Mouse (Mus musculus) MEL (cell line): ENCODE results near the gene Hmmr. TPM values are rescaled to one million over a fixed set of nuclear protein-coding genes. Genes with fewer than 3 reads are reported as not detected.

Source experiments
- DNase-seq: peaks from one replicate; pipeline ENCODE4 v3.0.0; 2011; ENCODE audit warnings: low read depth, low spot score
- H3K27ac ChIP-seq: 2 replicates; pipeline ENCODE4 v1.5.1; 2012; ENCODE audit warnings: low read depth, mild to moderate bottlenecking, control low read depth, low read length, moderate library complexity; ENCODE audit not compliant: control insufficient read depth
- H3K27me3 ChIP-seq, 2 experiments: fragments of 150-350 bp in 1 of 2; sonication (generic) in 1 of 2; 2 replicates each; pipeline ENCODE4 v1.6.1; 2012; ENCODE audit warnings: low read length in 2 of 2, mild to moderate bottlenecking in 2 of 2, improper control_type of control experiment in 1 of 2, moderate library complexity in 1 of 2; ENCODE audit not compliant: insufficient read depth in 2 of 2, control insufficient read depth in 1 of 2
- H3K36me3 ChIP-seq, 2 experiments: 2 replicates each; pipeline ENCODE4 v1.6.1; 2012 to 2014; ENCODE audit warnings: low read length in 2 of 2, improper control_type of control experiment in 1 of 2, inconsistent platforms in 1 of 2, mild to moderate bottlenecking in 1 of 2; ENCODE audit not compliant: insufficient read depth in 2 of 2, control insufficient read depth in 1 of 2
- H3K4me1 ChIP-seq, 2 experiments: fragments of 150-350 bp in 1 of 2; sonication (generic) in 1 of 2; 2 replicates each; pipeline ENCODE4 v1.6.1; 2012; ENCODE audit warnings: low read length in 2 of 2, improper control_type of control experiment in 1 of 2, mild to moderate bottlenecking in 1 of 2; ENCODE audit not compliant: insufficient read depth in 2 of 2, control insufficient read depth in 1 of 2
- H3K4me3 ChIP-seq, 2 experiments: fragments of 150-350 bp in 1 of 2; sonication (generic) in 1 of 2; 2 replicates each; pipeline ENCODE4 v1.5.1; 2012; ENCODE audit warnings: low read depth in 2 of 2, low read length in 2 of 2, mild to moderate bottlenecking in 2 of 2, moderate library complexity in 2 of 2, control low read depth in 1 of 2, improper control_type of control experiment in 1 of 2; ENCODE audit not compliant: control insufficient read depth in 1 of 2, insufficient read depth in 1 of 2
- H3K79me2 ChIP-seq: 2 replicates; pipeline ENCODE4 v1.6.1; 2012; ENCODE audit warnings: mild to moderate bottlenecking, low read length, moderate library complexity; ENCODE audit not compliant: control insufficient read depth, poor library complexity, insufficient read depth
- H3K9ac ChIP-seq: 2 replicates; pipeline ENCODE4 v1.6.1; 2012; ENCODE audit warnings: low read depth, mild to moderate bottlenecking, control low read depth, low read length, moderate library complexity; ENCODE audit not compliant: control insufficient read depth, poor library complexity, severe bottlenecking
- H3K9me3 ChIP-seq: fragments of 150-350 bp; sonication (generic); replicated peaks from 2 replicates; pipeline ENCODE4 v1.6.1; 2012; ENCODE audit warnings: mild to moderate bottlenecking, low read length, improper control_type of control experiment, moderate library complexity; ENCODE audit not compliant: insufficient read depth
- BHLHE40 ChIP-seq: IDR thresholded peaks from 2 replicates; pipeline ENCODE4 v1.6.1; 2012; ENCODE audit warnings: low read depth, mild to moderate bottlenecking, inconsistent platforms, low read length, improper control_type of control experiment, borderline replicate concordance
- CHD2 ChIP-seq: IDR thresholded peaks from 2 replicates; pipeline ENCODE4 v1.6.1; 2011; ENCODE audit warnings: low read length, improper control_type of control experiment
- CTCF ChIP-seq, 3 experiments: IDR thresholded peaks in 2 of 3; conservative IDR thresholded peaks in 1 of 3; 2 replicates each; pipeline ENCODE4 v1.5.1; 2011 to 2012; ENCODE audit warnings: low read length in 3 of 3, low read depth in 2 of 3, mild to moderate bottlenecking in 2 of 3, improper control_type of control experiment in 1 of 3, inconsistent platforms in 1 of 3, mixed read lengths in 1 of 3, moderate library complexity in 1 of 3; ENCODE audit not compliant: control insufficient read depth in 1 of 3, insufficient read depth in 1 of 3, poor library complexity in 1 of 3, severe bottlenecking in 1 of 3
- ELF1 ChIP-seq: IDR thresholded peaks from 2 replicates; pipeline ENCODE4 v1.6.1; 2014; ENCODE audit warnings: low read depth, mild to moderate bottlenecking, inconsistent platforms, low read length, improper control_type of control experiment, moderate library complexity
- GABPA ChIP-seq: IDR thresholded peaks from 2 replicates; pipeline ENCODE4 v1.6.1; 2012; ENCODE audit warnings: low read depth, mild to moderate bottlenecking, inconsistent platforms, low read length, improper control_type of control experiment, moderate library complexity
- HCFC1 ChIP-seq: IDR thresholded peaks from 2 replicates; pipeline ENCODE4 v1.6.1; 2012; ENCODE audit warnings: low read depth, mild to moderate bottlenecking, inconsistent platforms, low read length, improper control_type of control experiment, moderate library complexity
- MAX ChIP-seq: IDR thresholded peaks from 2 replicates; pipeline ENCODE4 v1.6.1; 2011; ENCODE audit warnings: low read length, improper control_type of control experiment
- MAZ ChIP-seq: IDR thresholded peaks from 2 replicates; pipeline ENCODE4 v1.6.1; 2012; ENCODE audit warnings: low read depth, mild to moderate bottlenecking, inconsistent platforms, low read length, improper control_type of control experiment
- MYB ChIP-seq: IDR thresholded peaks from 2 replicates; pipeline ENCODE4 v1.6.1; 2011; ENCODE audit warnings: mild to moderate bottlenecking, low read depth, low read length, improper control_type of control experiment
- MYC ChIP-seq: IDR thresholded peaks from 2 replicates; pipeline ENCODE4 v1.6.1; 2011; ENCODE audit warnings: low read depth, mild to moderate bottlenecking, low read length, improper control_type of control experiment, moderate library complexity
- NRF1 ChIP-seq: IDR thresholded peaks from 2 replicates; pipeline ENCODE4 v1.6.1; 2014; ENCODE audit warnings: low read depth, mild to moderate bottlenecking, inconsistent platforms, low read length, improper control_type of control experiment, moderate library complexity; ENCODE audit not compliant: poor library complexity, insufficient read depth, severe bottlenecking
- POLR2AphosphoS2 ChIP-seq: IDR thresholded peaks from 2 replicates; pipeline ENCODE4 v1.6.1; 2011; ENCODE audit warnings: low read length, improper control_type of control experiment
- RAD21 ChIP-seq: IDR thresholded peaks from 2 replicates; pipeline ENCODE4 v1.6.1; 2011; ENCODE audit warnings: mild to moderate bottlenecking, low read depth, low read length, improper control_type of control experiment
- SMC3 ChIP-seq: IDR thresholded peaks from 2 replicates; pipeline ENCODE4 v1.6.1; 2011; ENCODE audit warnings: low read depth, low read length, improper control_type of control experiment
- ZC3H11A ChIP-seq: IDR thresholded peaks from 2 replicates; pipeline ENCODE4 v1.6.1; 2012; ENCODE audit warnings: low read depth, mild to moderate bottlenecking, inconsistent platforms, low read length, improper control_type of control experiment
- ZKSCAN1 ChIP-seq: IDR thresholded peaks from 2 replicates; pipeline ENCODE4 v1.6.1; 2012; ENCODE audit warnings: low read depth, mild to moderate bottlenecking, inconsistent platforms, low read length, improper control_type of control experiment, moderate library complexity
- polyA plus RNA-seq, 2 experiments: library from polyadenylated mRNA; stranded (reverse) in 1 of 2; unstranded in 1 of 2; fragments of >175 nt in 1 of 2; fragments of >200 nt in 1 of 2; gene quantifications; 2 replicates each; pipeline versions ENCODE4 v1.2.1 to v1.2.4; 2012; ENCODE audit warnings: low replicate concordance in 2 of 2, low read depth in 1 of 2; ENCODE audit not compliant: insufficient read length in 2 of 2, insufficient read depth in 1 of 2, missing spikeins in 1 of 2
- total RNA-seq: library from RNA; depleted of rRNA; stranded (reverse); fragments of 300-350 nt; gene quantifications from 2 replicates; pipeline ENCODE4 v1.2.3, GENCODE M21; 2012

The Hmmr gene
- total and polyA plus RNA-seq, 3 experiments, result 40.6 to 74.5 (median 55.6) TPM

DNA sequence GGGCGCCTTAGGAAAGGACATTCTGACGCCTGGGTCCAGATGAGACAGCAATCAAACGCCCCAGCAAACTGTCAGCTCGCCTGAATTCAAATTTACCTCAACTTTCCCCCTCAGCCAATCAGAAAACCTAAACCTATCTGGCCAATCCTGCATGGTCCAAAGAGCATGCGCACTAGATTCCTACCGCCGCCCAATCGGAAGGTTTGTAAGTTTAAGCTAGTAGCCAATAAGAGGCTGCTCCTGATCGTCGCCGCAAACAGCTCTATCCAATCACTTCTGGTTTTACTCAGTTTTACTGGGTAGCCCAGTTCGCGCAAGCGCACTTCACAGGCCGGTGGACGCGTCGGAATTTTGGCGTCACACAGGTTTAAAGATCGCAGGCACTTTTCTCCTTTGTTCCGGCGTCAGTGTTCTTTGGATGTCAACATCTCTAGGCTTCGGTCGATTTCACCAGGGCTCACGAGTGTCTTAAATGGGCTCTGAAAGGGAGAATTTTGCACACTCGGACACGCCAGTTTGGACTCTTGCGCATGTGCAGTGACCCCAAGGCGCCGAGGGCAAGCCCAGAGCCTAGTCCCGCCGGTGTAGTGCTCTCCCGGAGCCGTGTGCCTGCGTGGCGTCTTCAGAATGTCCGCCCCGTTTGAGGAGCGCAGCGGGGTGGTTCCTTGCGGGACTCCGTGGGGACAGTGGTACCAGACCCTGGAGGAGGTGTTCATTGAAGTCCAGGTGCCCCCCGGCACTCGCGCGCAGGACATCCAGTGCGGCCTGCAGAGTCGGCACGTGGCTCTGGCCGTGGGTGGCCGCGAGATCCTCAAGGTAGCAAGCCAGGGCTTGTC is at the start of gene Hmmr, which contains the start of gene Nudcd2 (continued):
- TF ChIP-seq ELF1 (no peak), CTCF (IDR thresholded peaks at IDR 0.05 in 2 of 3, conservative IDR thresholded peaks at IDR 0.05 in 1 of 3; ENCODE audit: control insufficient read depth in 1 of 3, insufficient read depth in 1 of 3, low read depth in 2 of 3, low read length in 3 of 3, poor library complexity in 1 of 3, severe bottlenecking in 1 of 3) (no peak), POLR2AphosphoS2 (peak; percentile 76), CHD2 (peak; percentile 85), MAZ (no peak)
- TF ChIP-seq, all 39 proteins: peak for 18

DNA sequence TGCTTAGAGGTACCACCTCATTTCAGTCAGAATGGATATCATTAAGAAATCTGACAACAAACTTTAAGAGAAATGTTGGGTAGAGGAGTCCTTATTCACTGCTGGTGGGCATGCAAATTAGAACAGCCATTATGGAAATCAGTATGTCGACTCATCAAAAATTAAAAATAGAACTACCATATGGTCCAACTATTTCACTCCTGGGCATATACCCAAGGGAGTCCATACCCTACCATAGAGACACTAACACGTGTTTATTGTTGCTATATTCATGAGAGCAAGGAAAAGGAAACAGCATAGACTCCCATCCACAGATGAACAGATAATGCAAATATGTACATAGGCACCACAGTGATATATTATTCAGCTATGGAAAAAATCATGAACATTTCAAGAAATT is 48.6 kb upstream of the Hmmr start:
- TF ChIP-seq MYC, result no peak
- Histone ChIP-seq H3K27me3 (peaks cover 6 to 10% of the 10 kb centered on the region in 2 experiments), H3K36me3 (no peaks in the 10 kb centered on the region), H3K9me3 (no peaks in the 10 kb centered on the region), H3K79me2 (no peaks in the 10 kb centered on the region), H3K27ac (no peak overlapping the region), H3K9ac (no peak overlapping the region), H3K4me1 (no peaks in the 10 kb centered on the region), H3K4me3 (no peak overlapping the region)
- DNase-seq, result no peak

GRCm38 (mm10) chr11:40775315-40776269 is 42.4 kb upstream of the Hmmr start:
- peak; percentile 83 for DNase-seq
- Histone ChIP-seq H3K9me3 (no peaks in the 10 kb centered on the region), H3K36me3 (peaks cover 0 to 2% of the 10 kb centered on the region in 2 experiments; a peak in 1 of 4 replicates), H3K27me3 (peaks cover 7% of the 10 kb centered on the region in 2 experiments; a peak in 3 of 4 replicates), H3K9ac (peak overlapping the region; percentile 24), H3K4me3 (peak overlapping the region; percentile 19 to 22; a peak in 3 of 4 replicates), H3K79me2 (no peaks in the 10 kb centered on the region), H3K27ac (no peak overlapping the region), H3K4me1 (no peaks in the 10 kb centered on the region)
- TF ChIP-seq CHD2 (no peak), NRF1 (no peak), ZC3H11A (peak; percentile 60; the same call in 1 of the 2 replicates), GABPA (no peak), MYB (no peak), BHLHE40 (no peak), ZKSCAN1 (no peak), SMC3 (peak; percentile 76), CTCF (IDR thresholded peaks at IDR 0.05 in 2 of 3, conservative IDR thresholded peaks at IDR 0.05 in 1 of 3; ENCODE audit: control insufficient read depth in 1 of 3, insufficient read depth in 1 of 3, low read depth in 2 of 3, low read length in 3 of 3, poor library complexity in 1 of 3, severe bottlenecking in 1 of 3) (peak in 2 of 3 experiments; percentile 65 to 90; a peak in 4 of 6 replicates), RAD21 (peak; percentile 92), HCFC1 (no peak), ELF1 (peak; percentile 31; the same call in 1 of the 2 replicates), MAX (no peak)
